Mouse (Mus musculus): ENCODE measurements around the gene Tcf7l2.

- TF ChIP-seq CTCF (IDR thresholded peaks at IDR 0.05; ENCODE audit: control insufficient read depth, insufficient read depth, insufficient replicate concordance, low read depth, low read length) (no peak), POLR2A (IDR thresholded peaks at IDR 0.05; ENCODE audit: control insufficient read depth, low read depth, low read length) (no peak)
Observed at GRCm38 (mm10) chr19:55964421-55964820, 222.8 kb downstream of the Tcf7l2 start.

Data from testis, adult 2 months (tissue).